Mouse (Mus musculus) ovary, adult 18-20 months (tissue): ENCODE measurements around the gene Fam209.

Experiments used
- DNase-seq: peaks from one replicate; pipeline ENCODE4 v3.0.0; 2022; ENCODE audit warnings: low spot score, mixed read lengths

Gene Fam209

DNA sequence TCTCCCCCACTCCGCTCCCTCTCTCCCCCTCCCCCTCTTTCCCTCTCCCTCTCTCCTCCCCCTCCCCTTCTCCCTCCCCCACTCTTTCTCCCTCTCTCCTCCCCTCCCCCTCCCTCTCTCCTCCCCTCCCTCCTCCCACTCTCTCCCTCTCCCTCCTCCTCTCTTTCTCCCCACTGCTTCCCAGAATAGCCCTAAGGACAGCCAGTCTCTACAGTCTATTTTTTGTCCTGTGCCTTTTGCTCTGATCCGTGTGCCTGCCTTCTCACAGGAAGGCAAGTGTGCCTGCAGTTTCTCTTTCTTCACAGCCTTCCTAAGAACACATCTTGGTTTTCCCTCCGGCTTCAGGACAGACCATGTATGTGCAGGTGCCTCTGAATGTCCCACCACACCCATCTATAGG lies 5.0 kb downstream of the Fam209 start:
- no peak for DNase-seq

GRCm38 (mm10) chr2:172477860-172478259 lies 5.5 kb downstream of the Fam209 start:
- no peak for DNase-seq

GRCm38 (mm10) chr2:172480296-172480695 lies 8.0 kb downstream of the Fam209 start:
- DNase-seq: no peak

GRCm38 (mm10) chr2:172481654-172482385 lies 9.5 kb downstream of the Fam209 start:
- no peak for DNase-seq

- DNase-seq: no peak
These were observed 11.6 kb downstream of the Fam209 start for GRCm38 (mm10) chr2:172483766-172484413.

- no peak for DNase-seq
These were observed 12.5 kb downstream of the Fam209 start for GRCm38 (mm10) chr2:172484696-172485370.

DNA sequence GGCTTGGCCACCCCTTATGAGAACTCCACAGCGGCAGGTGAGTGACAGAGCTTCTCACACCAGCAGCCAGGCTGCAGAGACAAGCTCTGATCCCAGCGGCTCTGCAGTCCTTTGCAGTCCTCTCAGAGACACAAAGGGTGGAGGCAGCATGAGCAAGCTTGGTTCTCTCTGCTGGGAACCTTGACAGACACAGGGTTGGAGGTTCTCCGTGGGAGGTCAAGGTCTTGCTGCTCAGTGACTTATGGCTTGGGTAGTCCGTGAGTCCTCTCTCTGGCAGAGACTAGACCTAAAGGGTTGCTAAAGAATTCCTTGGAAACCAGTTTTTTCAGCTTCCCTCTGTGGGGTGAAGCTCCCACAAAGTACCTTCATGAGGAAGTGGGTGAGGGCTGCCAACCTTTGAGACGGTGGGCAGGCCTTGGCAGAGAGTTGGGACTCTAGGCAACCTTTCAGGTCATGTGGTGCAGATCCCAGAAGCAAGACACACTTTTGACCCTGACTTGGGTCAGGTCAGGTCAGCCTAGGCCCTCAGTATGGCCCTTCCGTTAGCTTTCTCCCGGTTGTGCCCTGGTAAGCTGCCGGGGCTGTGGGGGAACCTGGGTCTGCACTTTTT lies 24.5 kb downstream of the Fam209 start:
- DNase-seq: no peak

DNA sequence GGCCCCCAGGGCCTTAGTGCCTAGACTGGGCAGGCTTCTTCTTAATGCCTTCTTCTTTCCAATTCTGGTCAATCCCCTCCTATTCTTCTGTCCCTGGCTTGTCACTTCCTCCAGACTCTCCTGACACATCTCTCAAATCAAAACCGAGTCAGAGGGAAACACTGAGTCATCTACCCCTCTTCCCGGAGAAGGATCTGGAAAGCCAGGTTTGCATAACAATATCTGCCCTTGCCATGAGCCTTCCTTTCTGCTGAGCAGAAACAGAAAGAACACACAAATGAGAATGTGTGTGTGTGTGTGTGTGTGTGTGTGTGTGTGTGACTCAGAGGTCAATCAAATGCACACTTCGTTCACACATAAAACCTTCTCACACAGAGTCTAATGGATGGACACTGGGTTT lies 26.5 kb downstream of the Fam209 start:
- DNase-seq: no peak

- no peak for DNase-seq
These were observed 28.5 kb downstream of the Fam209 start for GRCm38 (mm10) chr2:172500752-172501316.

DNA sequence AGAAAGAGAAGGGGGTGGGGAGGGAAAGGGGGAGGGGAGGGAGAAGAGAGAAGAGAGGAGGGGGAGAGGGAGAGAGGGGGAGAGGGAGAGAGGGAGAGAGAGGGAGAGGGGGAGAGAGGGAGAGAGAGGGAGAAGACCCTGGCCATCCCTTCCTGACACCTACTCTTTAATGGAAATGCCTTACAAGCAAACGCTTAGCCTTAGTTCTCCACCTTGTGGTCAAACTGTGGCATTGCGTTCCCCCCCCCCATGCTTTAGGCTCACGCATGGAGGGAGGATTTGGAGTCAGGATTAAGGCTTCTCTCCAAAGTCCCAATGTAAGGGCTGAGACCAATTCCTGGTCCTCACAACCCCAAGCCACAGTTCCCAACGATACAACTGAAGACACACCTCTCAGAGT lies 29.0 kb downstream of the Fam209 start:
- DNase-seq: no peak

DNA sequence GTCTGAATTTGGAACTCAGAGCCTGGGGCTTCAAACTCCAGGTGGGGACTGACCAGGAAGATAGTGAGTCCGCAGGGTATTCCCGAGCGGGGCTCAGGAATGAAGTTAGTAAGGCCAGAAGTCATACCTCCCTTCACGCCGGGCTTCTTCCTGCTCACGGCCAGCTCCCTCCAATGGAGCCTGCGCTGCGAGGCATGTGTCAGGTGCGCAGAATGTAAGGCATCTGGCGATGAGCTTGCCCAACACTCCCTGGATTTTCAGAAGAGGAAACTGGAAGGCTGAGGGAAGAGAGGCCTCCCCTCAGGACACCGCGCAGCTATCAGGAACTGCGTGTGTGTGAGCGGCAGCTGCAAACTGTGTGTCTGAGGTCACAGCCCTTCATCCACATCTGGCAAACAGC lies 29.8 kb downstream of the Fam209 start:
- no peak for DNase-seq

DNA sequence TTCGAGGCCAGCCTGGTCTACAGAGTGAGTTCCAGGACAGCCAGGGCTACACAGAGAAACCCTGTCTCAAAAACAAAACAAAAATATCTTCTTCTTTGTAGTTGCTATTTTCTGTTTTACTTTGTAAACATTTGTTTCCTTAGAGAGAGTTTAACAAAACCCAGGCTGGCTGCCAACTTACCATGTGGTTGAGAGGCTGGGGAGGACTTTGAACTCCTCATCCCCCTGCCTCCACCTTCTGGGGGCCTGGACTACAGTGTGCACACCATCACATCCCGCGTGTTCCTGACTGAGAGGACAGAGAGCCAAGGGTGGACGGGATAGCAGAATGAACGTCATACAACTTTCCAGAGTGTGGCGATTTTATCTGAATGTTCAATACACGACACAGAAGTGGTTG lies 33.8 kb downstream of the Fam209 start:
- no peak for DNase-seq

DNA sequence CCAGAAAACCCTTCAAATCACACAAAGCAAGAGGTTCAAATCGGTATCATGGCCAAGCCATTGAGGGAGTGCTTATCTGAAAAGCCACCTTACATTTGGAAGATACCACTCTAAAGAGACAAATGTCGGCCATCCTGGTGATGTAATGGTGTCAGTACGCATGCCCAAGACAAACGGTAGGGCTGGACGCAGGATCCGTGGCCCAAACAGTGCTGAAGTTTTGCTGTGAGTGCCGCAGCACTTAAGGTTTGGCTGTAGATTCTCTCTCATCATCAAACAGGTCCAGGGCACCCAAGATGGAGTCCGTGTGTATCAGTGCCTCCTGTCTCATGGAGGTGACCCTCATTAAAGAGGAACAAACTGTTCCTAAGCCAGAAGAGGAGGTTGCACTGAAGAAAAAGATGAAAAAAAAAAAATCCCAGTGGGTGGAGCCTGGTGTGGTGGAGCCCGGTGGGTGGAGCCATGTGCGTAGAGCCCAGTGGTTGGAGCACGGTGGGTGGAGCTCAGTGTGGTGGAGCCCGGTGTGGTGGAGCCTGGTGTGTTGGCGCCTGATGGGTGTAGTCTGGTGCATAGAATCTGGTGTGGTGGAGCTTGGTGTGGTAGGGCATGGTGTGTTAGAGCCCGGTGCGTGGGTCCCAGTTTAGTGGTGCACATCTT lies 37.9 kb downstream of the Fam209 start:
- no peak for DNase-seq

DNA sequence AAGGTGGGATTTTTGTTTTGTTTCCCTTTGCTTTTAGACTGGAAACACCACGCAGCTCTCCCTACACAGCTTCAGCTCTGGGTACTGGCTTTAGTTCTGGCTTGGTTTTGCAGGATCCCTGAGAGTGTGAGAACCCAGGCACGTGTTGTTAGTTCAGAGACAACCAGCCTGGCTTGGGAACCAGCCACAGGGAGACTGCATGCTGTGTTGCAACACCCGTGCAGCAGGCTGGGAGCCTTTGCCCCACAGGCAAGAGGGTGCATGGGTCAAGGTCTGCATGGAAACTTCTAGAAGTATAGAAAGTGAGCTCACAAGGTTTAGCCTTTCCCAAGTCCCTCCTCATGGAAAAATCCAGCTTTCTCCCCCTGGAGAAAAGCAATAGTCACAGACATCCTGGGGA lies 38.6 kb downstream of the Fam209 start:
- no peak for DNase-seq

DNA sequence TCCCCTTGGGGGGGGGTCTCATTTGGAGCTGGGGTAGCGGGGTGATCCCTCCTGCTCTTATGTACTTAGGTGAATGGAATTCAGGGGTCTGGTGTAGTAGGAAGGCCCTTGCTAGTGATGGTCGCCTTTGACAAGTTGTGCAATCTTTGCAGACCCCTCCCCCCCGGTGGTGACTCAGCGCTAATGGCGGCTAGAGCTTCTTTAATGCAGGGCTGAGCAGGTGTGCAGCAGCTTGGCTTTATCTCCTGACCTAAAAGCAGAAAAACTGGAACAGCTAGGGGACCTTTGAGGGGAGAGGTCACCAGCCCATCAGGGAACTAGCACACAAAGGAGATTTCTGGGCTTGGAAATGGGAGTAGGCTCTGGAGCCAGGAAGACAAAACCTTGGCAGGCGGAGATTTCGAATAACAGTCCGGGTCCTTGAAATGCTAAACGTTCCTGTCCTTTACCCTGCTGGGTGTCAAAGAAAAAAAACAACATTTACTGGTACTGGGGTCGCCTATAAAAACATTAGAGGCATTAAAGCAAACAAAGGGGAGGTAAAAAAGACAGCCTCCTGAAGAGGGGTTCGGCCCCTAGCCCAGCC lies 44.2 kb downstream of the Fam209 start:
- no peak for DNase-seq

DNA sequence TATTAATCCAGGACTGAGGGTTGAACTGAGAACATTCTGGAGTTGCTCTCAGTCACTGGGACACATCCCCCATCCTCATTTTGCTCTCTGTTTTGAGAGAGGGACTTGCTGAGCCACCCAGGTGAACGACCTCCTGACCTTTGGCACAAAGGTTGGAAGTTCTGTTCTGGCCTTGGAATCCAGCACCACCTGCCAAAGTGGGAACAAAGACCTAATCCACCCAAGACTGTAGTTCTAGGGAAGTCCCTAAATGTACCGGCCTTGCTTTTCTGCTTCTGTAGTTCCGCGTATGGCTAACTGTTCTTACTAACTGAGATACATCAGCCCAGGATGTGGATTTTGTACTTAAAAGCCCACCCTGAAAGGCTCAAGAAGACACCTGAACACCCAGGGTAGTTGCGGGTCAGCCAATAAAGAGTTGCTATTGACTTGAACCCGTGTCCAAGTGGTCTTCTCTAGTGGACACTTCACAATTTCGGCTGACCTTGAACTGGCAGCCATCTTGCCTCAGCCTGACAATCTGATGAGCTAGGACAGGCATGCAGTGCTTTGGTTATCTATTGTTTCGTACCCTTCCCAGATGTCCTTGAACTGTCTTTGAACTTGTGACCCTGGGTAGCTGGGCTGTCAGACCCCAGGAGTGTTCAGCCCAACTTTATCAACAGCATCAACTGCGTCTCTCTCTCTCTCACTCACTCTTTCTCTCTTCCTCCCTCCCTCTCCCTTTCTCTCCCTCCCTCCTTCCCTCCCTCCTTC lies 48.5 kb downstream of the Fam209 start:
- DNase-seq: no peak

GRCm38 (mm10) chr2:172522528-172522927 lies 50.2 kb downstream of the Fam209 start:
- no peak for DNase-seq
